In the genomic region with DNA sequence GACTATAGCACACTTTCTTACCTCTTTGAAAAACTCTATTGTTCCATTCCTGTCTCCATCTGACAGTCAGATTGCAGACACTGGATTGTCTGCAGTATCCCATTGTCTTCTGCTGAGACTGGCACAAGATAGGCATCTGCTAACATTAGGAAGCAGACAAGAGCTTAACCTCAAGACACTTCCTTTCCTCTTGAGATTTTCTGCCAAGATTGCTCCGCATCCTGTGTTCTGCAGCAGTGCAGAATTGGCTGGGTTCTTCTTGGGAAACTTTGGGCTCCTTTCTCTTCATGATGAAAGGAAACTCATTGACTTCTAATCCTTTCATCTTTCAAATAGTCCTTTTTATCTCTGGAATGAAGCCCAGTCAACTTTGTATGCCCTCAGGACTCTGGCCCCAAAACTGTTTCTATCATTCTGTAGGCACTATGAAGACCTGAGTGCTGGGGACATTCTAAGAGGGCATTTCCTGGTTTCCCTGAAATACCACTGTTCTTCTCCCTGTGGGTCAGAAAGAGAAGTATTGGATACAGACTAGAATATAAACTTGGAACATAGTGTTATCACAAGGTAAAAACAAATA, we compare ENCODE assay signal across 19 mouse cellular contexts.
DNase-seq lines count a peak whose midpoint lies in the region; ATAC-seq and TF ChIP-seq lines count a peak whose summit lies in the region.
"Had no signal": no experiment of that assay in that cellular context is flagged by ENCODE, and none has a peak within 500 bp of the region (broad histone marks: within the 10 kb centered on the region; RNA-seq: fewer than 3 reads in every experiment).

No protein-coding gene starts in this region.

- no peak for ATAC-seq in midbrain, embryonic 16.5 days
- no peak for ATAC-seq in forebrain, embryonic 14.5 days
- ATAC-seq: activated CD4-positive, CD25-positive, alpha-beta regulatory T cell, adult 4 months; forebrain, embryonic 13.5 days; intestine, postnatal 0 days had no signal

- no peak overlapping the region for H3K4me2 ChIP-seq in midbrain, embryonic 16.5 days (ENCODE audit: low read length)
- H3K4me2 ChIP-seq in forebrain, embryonic 14.5 days (ENCODE audit: low read length) = no peak overlapping the region
- H3K4me2 ChIP-seq: forebrain, embryonic 13.5 days; hindbrain, embryonic 14.5 days; limb, embryonic 15.5 days; midbrain, embryonic 12.5 days had no signal

- no peak for TF ChIP-seq POLR2A in embryonic fibroblast, embryonic 13.5 days (IDR thresholded peaks at IDR 0.05; ENCODE audit: low read depth, low read length)

- no peaks in the 10 kb centered on the region for H3K36me3 ChIP-seq in midbrain, embryonic 16.5 days (ENCODE audit: control insufficient read depth, insufficient read depth, low read length)
- no peaks in the 10 kb centered on the region for H3K36me3 ChIP-seq in forebrain, embryonic 14.5 days (ENCODE audit: control insufficient read depth, insufficient read depth, low read length)
- H3K36me3 ChIP-seq: limb, embryonic 15.5 days; midbrain, embryonic 12.5 days had no signal

- H3K9ac ChIP-seq in midbrain, embryonic 16.5 days (ENCODE audit: low read depth, low read length) = no peak overlapping the region
- H3K9ac ChIP-seq in forebrain, embryonic 14.5 days (ENCODE audit: low read length) = no peak overlapping the region
- H3K9ac ChIP-seq: forebrain, embryonic 13.5 days; hindbrain, embryonic 14.5 days; limb, embryonic 15.5 days; midbrain, embryonic 12.5 days had no signal

- no peak for TF ChIP-seq CTCF in embryonic fibroblast, embryonic 13.5 days (IDR thresholded peaks at IDR 0.05; ENCODE audit: borderline replicate concordance, insufficient read depth, low read length)

- H3K4me3 ChIP-seq in embryonic fibroblast, embryonic 13.5 days (ENCODE audit: insufficient read depth, low read length) = no peak overlapping the region
- H3K4me3 ChIP-seq in midbrain, embryonic 16.5 days (ENCODE audit: low read depth, low read length) = no peak overlapping the region
- no peak overlapping the region for H3K4me3 ChIP-seq in forebrain, embryonic 14.5 days (ENCODE audit: low read depth, low read length)
- H3K4me3 ChIP-seq: forebrain, embryonic 13.5 days; limb, embryonic 15.5 days; midbrain, embryonic 12.5 days had no signal

- peak; percentile 60 for DNase-seq in 3T3-L1 (ENCODE audit: low read depth, low spot score)
- DNase-seq in 416B (ENCODE audit: low read depth) = peak; percentile 82
- peak; percentile 71 for DNase-seq in lung, postnatal 36 days
- no peak for DNase-seq in cerebellum, adult 11-12 months
- no peak for DNase-seq in forebrain, embryonic 14.5 days (ENCODE audit: low spot score)
- DNase-seq: adrenal gland, postnatal 36 days; cerebellum, adult 8-10 months; gastrocnemius, postnatal 25 days; kidney, postnatal 36 days; thymus, adult 18-20 months had no signal

- peaks cover 7% of the 10 kb centered on the region for H3K4me1 ChIP-seq in embryonic fibroblast, embryonic 13.5 days (ENCODE audit: control insufficient read depth, insufficient read depth, low read length)
- H3K4me1 ChIP-seq in midbrain, embryonic 16.5 days (ENCODE audit: control insufficient read depth, insufficient read depth, low read length) = no peaks in the 10 kb centered on the region
- no peaks in the 10 kb centered on the region for H3K4me1 ChIP-seq in forebrain, embryonic 14.5 days (ENCODE audit: control insufficient read depth, insufficient read depth, low read length)
- H3K4me1 ChIP-seq: forebrain, embryonic 13.5 days; limb, embryonic 15.5 days had no signal

- no peaks in the 10 kb centered on the region for H3K9me3 ChIP-seq in midbrain, embryonic 16.5 days (replicated peaks; ENCODE audit: control insufficient read depth, low read length, poor library complexity, severe bottlenecking)
- H3K9me3 ChIP-seq in forebrain, embryonic 14.5 days (replicated peaks; ENCODE audit: control insufficient read depth, low read length) = no peaks in the 10 kb centered on the region
- H3K9me3 ChIP-seq: forebrain, embryonic 13.5 days; limb, embryonic 15.5 days; midbrain, embryonic 12.5 days had no signal

- WGBS in midbrain, embryonic 16.5 days = 67% methylated on average over 1 of the region's 1 CpGs
- 96% methylated on average over 1 of the region's 1 CpGs for WGBS in forebrain, embryonic 14.5 days

- H3K27me3 ChIP-seq in midbrain, embryonic 16.5 days (ENCODE audit: control insufficient read depth, insufficient read depth, low read depth, low read length) = no peaks in the 10 kb centered on the region
- no peaks in the 10 kb centered on the region for H3K27me3 ChIP-seq in forebrain, embryonic 14.5 days (replicated peaks; ENCODE audit: control insufficient read depth, insufficient read depth, low read length)
- H3K27me3 ChIP-seq: CH12.LX; forebrain, embryonic 13.5 days; limb, embryonic 15.5 days; midbrain, embryonic 12.5 days had no signal

- peak overlapping the region; percentile 92 for H3K27ac ChIP-seq in embryonic fibroblast, embryonic 13.5 days (ENCODE audit: insufficient read depth, low read length)
- no peak overlapping the region for H3K27ac ChIP-seq in midbrain, embryonic 16.5 days (ENCODE audit: low read length)
- H3K27ac ChIP-seq in forebrain, embryonic 14.5 days (ENCODE audit: low read depth, low read length) = no peak overlapping the region
- H3K27ac ChIP-seq: forebrain, embryonic 13.5 days; hindbrain, embryonic 14.5 days; limb, embryonic 15.5 days; midbrain, embryonic 12.5 days had no signal

Comparison
In these comparisons a context has a peak if more than half of its experiments do, and no peak if none do; other contexts are left out.
1. DNase-seq: peak in 3T3-L1 (single experiment), 416B (single experiment) and lung, postnatal 36 days (single experiment); none in cerebellum, adult 11-12 months (single experiment) and forebrain, embryonic 14.5 days (single experiment).